Mouse (Mus musculus) erythroblast, embryonic 14.5 days (primary cell): Measurements from ENCODE around the gene Mrpl21. TPM values are rescaled to one million over a fixed set of nuclear protein-coding genes. Genes with fewer than 3 reads are reported as not detected.

ENCODE experiments used
- H3K27me3 ChIP-seq: 2 replicates; pipeline ENCODE4 v1.6.1; 2012; ENCODE audit warnings: inconsistent platforms; ENCODE audit not compliant: control insufficient read depth
- H3K36me3 ChIP-seq: 2 replicates; pipeline ENCODE4 v1.6.1; 2012; ENCODE audit warnings: mild to moderate bottlenecking, inconsistent platforms; ENCODE audit not compliant: control insufficient read depth
- H3K4me1 ChIP-seq: 2 replicates; pipeline ENCODE4 v1.6.1; 2012; ENCODE audit warnings: inconsistent platforms; ENCODE audit not compliant: control insufficient read depth
- H3K4me3 ChIP-seq: replicated peaks from 2 replicates; pipeline ENCODE3; 2012; ENCODE audit warnings: moderate library complexity, mild to moderate bottlenecking, inconsistent platforms
- H3K9me3 ChIP-seq: 2 replicates; pipeline ENCODE4 v1.6.1; 2012; ENCODE audit warnings: low read length, inconsistent platforms, mixed read lengths; ENCODE audit not compliant: control insufficient read depth
- GATA1 ChIP-seq: IDR thresholded peaks from 2 replicates; pipeline ENCODE4 v1.6.1; 2012; ENCODE audit warnings: low read length, inconsistent platforms, mixed read lengths
- TAL1 ChIP-seq: IDR thresholded peaks from 3 replicates; pipeline ENCODE4 v1.6.1; 2012; ENCODE audit warnings: low read length, inconsistent platforms, mixed read lengths
- polyA plus RNA-seq: library from polyadenylated mRNA; stranded (reverse); fragments of >175 nt; gene quantifications from 2 replicates; pipeline ENCODE4 v1.2.3, GENCODE M21; 2012

The Mrpl21 gene
- polyA plus RNA-seq, result 1.4 and 1.6 TPM in 2 replicates

DNA sequence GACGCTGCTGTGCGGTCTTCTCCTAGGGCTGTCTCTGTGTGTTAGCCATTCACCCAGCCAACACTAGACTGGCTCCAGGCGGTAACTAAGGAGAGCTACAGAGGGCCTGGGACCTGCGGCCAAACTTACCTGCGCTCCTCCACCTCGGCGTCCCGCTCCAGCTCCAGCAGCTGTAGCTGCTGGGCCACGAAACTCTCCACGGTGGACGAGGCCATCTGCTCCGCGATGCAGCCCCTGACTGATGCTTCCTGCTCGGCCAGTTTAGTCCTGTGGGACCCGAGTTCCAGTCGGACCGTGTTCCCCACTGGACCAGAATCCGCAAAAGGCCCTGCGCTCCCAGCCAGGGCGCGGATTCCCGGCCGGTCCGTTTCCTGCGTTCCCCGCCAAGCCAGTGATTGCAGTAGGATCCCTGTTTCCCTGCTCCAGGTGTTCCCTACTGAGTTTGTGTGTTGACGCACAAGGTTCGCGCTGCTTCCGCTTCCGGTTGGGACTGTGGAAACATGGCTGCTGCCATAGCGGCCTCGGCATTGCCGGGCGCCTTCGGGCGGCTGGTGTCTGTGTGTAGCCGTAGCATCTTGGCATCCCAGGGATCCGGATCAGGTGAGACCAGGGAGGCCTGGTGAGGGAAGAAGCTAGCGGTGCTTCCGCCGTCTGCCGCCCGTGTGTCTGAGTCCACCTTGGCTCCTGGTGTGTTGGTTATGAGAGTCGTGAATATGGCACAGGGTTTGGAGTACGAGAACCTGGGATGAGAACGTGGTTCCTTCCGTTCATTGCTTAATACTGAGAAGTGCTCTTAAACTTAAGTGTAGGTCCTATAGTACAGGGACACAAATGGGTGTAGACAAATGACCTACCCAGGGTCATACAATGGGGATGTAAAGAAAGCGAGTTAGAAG lies at the start of gene Mrpl21, which contains the start of gene Ighmbp2:
Mrpl21 (plus strand) TSS at position 330 of the 896 bp plus-strand sequence.
Ighmbp2 (minus strand) TSS at position 446 of the 896 bp plus-strand sequence.
- Histone ChIP-seq H3K4me3 (peak within 1 kb of the TSS; percentile 72), H3K36me3 (peaks cover 52% of the 10 kb centered on the region), H3K27me3 (no peaks in the 10 kb centered on the region), H3K4me1 (peaks cover 34% of the 10 kb centered on the region), H3K9me3 (no peaks in the 10 kb centered on the region)
- TF ChIP-seq TAL1, result no peak
- TF ChIP-seq GATA1, result no peak

DNA sequence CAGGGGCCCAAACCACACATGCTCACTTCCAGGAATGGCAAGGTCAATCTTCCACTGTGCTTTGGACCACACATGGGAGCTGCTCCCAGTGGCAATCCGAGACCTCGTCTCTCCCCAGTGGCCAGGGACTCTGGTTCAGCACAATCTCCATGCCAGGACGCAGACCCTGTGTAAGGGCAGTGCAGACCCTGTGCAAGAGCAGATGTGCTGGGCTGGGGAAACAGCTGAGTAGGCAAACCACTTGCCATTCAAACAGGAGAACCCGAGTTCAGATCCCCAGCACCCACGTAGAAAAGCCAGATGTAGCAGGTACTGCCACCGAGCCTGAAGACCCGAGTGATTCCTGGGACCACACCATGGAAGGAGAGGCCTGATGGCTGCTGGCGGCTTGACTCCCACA lies 22.7 kb upstream of the Mrpl21 start:
- TF ChIP-seq TAL1 (no peak), GATA1 (no peak)
- H3K36me3 ChIP-seq, result peaks cover 43% of the 10 kb centered on the region

DNA sequence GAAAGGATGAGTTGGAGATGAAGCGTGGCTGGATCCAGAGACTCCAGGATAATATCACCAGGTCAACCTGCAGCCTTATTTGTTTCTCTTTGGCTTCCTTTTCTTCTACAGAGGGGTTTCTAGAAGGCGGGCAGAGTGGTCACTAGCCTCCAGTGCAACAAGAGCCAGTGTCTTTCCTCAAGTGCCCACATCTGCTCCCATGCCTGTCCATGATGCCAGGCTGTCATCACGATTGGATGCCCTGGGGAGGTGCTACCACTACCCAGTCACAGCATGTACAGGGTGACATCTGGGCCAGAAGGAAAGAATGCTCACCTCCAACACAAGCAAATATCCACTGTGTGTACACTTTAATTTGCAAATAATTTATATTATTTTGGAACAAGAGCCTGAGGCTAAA lies 22.1 kb upstream of the Mrpl21 start:
- Histone ChIP-seq H3K36me3 (peaks cover 49% of the 10 kb centered on the region), H3K4me3 (no peak overlapping the region), H3K4me1 (no peaks in the 10 kb centered on the region), H3K9me3 (no peaks in the 10 kb centered on the region), H3K27me3 (no peaks in the 10 kb centered on the region)
- TF ChIP-seq GATA1, result no peak
- no peak for TF ChIP-seq TAL1

More for the DNA sequence above, 22.7 kb upstream of the Mrpl21 start:
- Histone ChIP-seq H3K9me3 (no peaks in the 10 kb centered on the region), H3K4me3 (no peak overlapping the region), H3K4me1 (no peaks in the 10 kb centered on the region), H3K27me3 (no peaks in the 10 kb centered on the region)

DNA sequence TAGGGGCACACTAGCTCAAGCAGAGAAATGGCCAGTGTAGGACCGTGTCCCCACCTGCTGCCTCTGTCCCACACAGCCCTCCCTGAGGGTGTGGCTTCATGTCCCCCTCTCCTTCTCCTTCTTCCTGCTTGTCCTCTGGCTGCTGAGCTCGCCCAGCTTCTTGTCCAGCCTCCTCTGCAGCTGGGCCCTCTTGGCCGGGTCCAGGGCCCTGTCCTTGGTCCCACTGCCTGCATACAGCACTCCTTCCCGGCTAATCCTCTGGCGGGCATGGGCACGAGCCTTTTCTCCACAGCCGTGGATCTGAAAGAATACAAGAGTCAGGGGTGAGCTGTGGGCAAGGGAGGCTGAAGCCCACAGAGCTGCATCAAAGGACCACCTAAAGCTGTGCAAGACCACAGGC lies 21.4 kb upstream of the Mrpl21 start:
- peaks cover 56% of the 10 kb centered on the region for H3K36me3 ChIP-seq

DNA sequence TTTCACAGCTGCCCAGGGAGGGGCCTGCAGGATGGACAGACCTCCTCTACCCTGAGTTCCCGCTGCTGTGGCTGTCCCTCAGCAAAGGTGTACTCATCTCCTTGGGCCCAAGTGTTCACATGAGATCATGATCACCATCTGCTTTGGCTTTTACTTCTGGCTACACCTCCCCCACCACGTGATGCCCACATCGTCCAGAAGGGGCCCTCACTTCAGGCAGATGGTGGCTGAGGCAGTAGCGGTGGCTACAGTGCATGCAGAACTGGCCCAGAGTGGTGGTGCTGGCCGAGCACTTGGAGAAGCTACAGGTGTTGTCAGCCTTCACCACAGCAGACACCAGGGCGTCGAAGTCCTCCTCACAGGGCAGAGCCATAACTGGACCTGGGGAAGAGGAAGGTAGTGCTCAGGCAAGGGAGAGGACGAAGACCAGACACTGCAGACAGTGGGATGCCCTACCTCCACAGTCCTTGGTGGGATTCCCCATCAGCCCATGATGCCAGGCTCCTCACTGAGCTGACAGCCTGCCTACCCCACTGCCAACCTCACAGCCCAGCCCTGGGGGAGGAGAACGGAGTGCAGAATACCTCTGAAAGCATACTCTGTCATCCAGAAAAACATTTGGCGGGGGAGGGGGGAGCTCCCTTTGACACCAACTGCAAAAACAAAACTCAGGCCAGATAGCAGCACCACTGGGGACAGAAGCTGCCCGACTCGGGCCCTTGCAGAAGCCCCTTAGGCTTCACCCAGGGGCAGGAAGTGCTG lies 20.8 kb upstream of the Mrpl21 start:
- TF ChIP-seq TAL1 (no peak), GATA1 (no peak)
- H3K4me1 ChIP-seq, result no peaks in the 10 kb centered on the region
- no peaks in the 10 kb centered on the region for H3K27me3 ChIP-seq
- peaks cover 62% of the 10 kb centered on the region for H3K36me3 ChIP-seq
- no peaks in the 10 kb centered on the region for H3K9me3 ChIP-seq
- no peak overlapping the region for H3K4me3 ChIP-seq

More for the DNA sequence above, 21.4 kb upstream of the Mrpl21 start:
- Histone ChIP-seq H3K9me3 (no peaks in the 10 kb centered on the region), H3K4me3 (no peak overlapping the region), H3K27me3 (no peaks in the 10 kb centered on the region), H3K4me1 (no peaks in the 10 kb centered on the region)
- TF ChIP-seq TAL1 (no peak), GATA1 (no peak)

DNA sequence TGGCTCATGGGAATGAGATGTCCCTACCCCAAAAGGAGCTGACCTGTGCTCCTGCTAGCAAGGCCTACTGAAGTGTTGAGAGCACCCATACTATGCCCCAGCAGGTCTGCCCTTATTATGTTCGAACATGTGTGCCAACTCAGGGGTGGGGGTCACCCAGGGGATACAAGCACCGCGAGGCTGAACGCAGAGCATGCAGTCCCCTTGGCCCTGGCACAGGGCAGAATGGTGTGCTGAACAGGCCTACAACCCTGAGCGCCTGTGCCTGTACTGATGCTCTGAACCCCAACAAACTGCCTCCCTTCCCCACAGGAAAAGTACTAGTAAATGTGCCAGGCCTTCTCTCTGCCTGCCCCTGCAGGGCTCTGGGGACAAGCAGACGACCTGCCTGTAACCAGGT lies 18.4 kb upstream of the Mrpl21 start:
- Histone ChIP-seq H3K36me3 (peaks cover 83% of the 10 kb centered on the region), H3K27me3 (no peaks in the 10 kb centered on the region), H3K4me3 (no peak overlapping the region), H3K9me3 (no peaks in the 10 kb centered on the region), H3K4me1 (no peaks in the 10 kb centered on the region)
- no peak for TF ChIP-seq TAL1
- TF ChIP-seq GATA1, result no peak

DNA sequence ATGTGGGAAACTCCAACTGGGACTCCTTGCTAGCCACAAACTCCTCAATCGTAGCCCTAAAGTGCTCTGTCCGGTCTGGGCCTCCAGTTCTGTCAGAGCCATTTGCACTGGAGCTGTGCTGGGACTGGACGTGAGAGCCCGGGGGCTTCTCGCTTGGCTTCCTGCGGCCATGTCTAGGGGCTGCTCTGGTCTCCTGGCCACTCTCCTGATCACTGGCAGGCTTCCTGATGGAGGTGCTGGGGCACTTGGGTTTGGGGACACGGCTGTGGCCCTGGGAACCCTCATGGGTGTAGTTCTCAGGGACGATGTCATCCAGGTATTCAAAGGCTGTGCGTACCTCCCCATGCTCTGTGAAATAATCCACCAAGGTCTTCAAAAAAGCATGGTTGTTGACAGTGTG lies 17.5 kb upstream of the Mrpl21 start:
- H3K36me3 ChIP-seq, result peaks cover 85% of the 10 kb centered on the region
- TF ChIP-seq TAL1, result no peak
- TF ChIP-seq GATA1, result no peak
- H3K9me3 ChIP-seq, result no peaks in the 10 kb centered on the region
- no peak overlapping the region for H3K4me3 ChIP-seq
- no peaks in the 10 kb centered on the region for H3K27me3 ChIP-seq
- no peaks in the 10 kb centered on the region for H3K4me1 ChIP-seq

DNA sequence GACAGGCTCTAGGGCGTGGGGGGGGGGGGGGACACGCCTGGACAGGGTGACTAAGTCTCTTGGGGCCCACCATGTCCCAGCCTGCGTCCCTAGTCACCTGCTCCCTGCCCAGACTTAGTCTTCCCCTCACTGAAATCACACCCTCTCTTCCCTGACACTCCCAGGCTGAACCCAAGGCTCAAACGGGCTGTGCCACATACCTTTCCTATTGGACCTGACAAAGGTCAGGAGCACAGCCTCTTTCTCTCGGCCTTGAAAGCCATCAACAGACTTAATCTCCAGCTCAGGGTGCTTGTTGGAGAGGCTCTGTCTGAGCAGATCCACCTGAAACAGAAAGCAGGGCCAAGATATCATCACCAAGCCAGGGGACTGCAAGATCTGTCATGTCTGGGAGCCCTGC lies 16.6 kb upstream of the Mrpl21 start:
- Histone ChIP-seq H3K4me1 (no peaks in the 10 kb centered on the region), H3K36me3 (peaks cover 86% of the 10 kb centered on the region), H3K9me3 (no peaks in the 10 kb centered on the region), H3K27me3 (no peaks in the 10 kb centered on the region), H3K4me3 (no peak overlapping the region)
- TF ChIP-seq TAL1 (no peak), GATA1 (no peak)

DNA sequence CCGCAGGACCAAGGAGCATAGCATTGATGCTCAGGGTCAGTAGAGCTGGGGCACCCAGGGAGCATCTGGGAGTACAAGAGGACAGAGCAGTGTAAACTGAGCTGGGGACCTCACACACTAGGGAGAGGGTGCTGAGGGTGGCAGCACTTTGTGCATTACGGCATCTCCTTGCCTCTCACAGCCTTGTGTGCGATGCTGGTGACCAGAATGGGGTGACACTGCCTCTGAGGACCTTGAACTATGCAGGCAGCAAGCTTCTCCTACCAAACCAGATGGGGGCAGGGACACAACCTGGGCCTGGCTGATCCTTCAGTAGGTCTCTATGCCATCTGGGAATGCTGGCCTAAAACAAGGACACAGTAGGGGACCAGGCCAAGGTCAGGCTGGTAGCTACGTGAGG lies 16.0 kb upstream of the Mrpl21 start:
- no peaks in the 10 kb centered on the region for H3K4me1 ChIP-seq

More for the DNA sequence above, 16.0 kb upstream of the Mrpl21 start:
- TF ChIP-seq TAL1, result no peak
- TF ChIP-seq GATA1, result no peak
- Histone ChIP-seq H3K36me3 (peaks cover 86% of the 10 kb centered on the region), H3K27me3 (no peaks in the 10 kb centered on the region), H3K4me3 (no peak overlapping the region), H3K9me3 (no peaks in the 10 kb centered on the region)
